Mouse (Mus musculus) kidney, embryonic 14.5 days (tissue): Measurements from ENCODE around the gene Nav2. TPM values are rescaled to one million over a fixed set of nuclear protein-coding genes. Genes with fewer than 3 reads are reported as not detected.

Experiments used
- ATAC-seq: fragments of 200-750 bp; cut with Nextera tagmentation; 2 replicates; pipeline ENCODE4 v1.8.0; 2017; ENCODE audit warnings: moderate number of reproducible peaks, mild to moderate bottlenecking, moderate TSS enrichment, moderate library complexity; ENCODE audit not compliant: low FRiP score, low TSS enrichment
- H3K27ac ChIP-seq: fragments of 300-500 bp; sonication (generic); 2 replicates; pipeline ENCODE4 v1.5.1; 2014; ENCODE audit warnings: low read depth, mild to moderate bottlenecking, low read length, moderate library complexity, mixed read lengths
- H3K27me3 ChIP-seq: fragments of 300-500 bp; sonication (generic); 2 replicates; pipeline ENCODE4 v1.6.1; 2014; ENCODE audit warnings: mild to moderate bottlenecking, low read length; ENCODE audit not compliant: control insufficient read depth, insufficient read depth
- H3K36me3 ChIP-seq: fragments of 300-500 bp; sonication (generic); 2 replicates; pipeline ENCODE4 v1.6.1; 2014; ENCODE audit warnings: low read length, mixed read lengths; ENCODE audit not compliant: control insufficient read depth, insufficient read depth
- H3K4me1 ChIP-seq: fragments of 300-500 bp; sonication (generic); 2 replicates; pipeline ENCODE4 v1.6.1; 2014; ENCODE audit warnings: low read length, mixed read lengths; ENCODE audit not compliant: control insufficient read depth, insufficient read depth
- H3K4me2 ChIP-seq: fragments of 300-500 bp; sonication (generic); replicated peaks from 2 replicates; pipeline ENCODE4 v1.6.1; 2014; ENCODE audit warnings: low read depth, mild to moderate bottlenecking, low read length
- H3K4me3 ChIP-seq: fragments of 300-500 bp; sonication (generic); 2 replicates; pipeline ENCODE4 v1.5.1; 2014; ENCODE audit warnings: mild to moderate bottlenecking, low read length
- H3K9ac ChIP-seq: fragments of 300-500 bp; sonication (generic); 2 replicates; pipeline ENCODE4 v1.6.1; 2014; ENCODE audit warnings: low read depth, mild to moderate bottlenecking, low read length, moderate library complexity
- H3K9me3 ChIP-seq: fragments of 300-500 bp; sonication (generic); 2 replicates; pipeline ENCODE4 v1.6.1; 2016; ENCODE audit warnings: low read length; ENCODE audit not compliant: control insufficient read depth
- WGBS: fragments of 180-500 bp; shearing (Covaris S2); extraction: QIAGEN DNeasy Blood & Tissue Kit; methylation state at CpG from one replicate; pipeline ENCODE4 v1.1.7; 2014; 5-methylcytosine and 5-hydroxymethylcytosine counted together
- polyA plus RNA-seq: library from polyadenylated mRNA; unstranded; fragments of >200 nt; fragmentation: Nextera tagmentation; extraction: Ambion mirVana; gene quantifications from 2 replicates; pipeline ENCODE4 v1.2.1, GENCODE M21; 2014

The Nav2 gene
- polyA plus RNA-seq, 1 experiment from 2014 or later = 49.2 TPM

- Histone ChIP-seq H3K4me2 (no peak overlapping the region), H3K9ac (no peak overlapping the region), H3K4me1 (no peaks in the 10 kb centered on the region), H3K27ac (no peak overlapping the region), H3K4me3 (no peak overlapping the region), H3K27me3 (no peaks in the 10 kb centered on the region), H3K36me3 (no peaks in the 10 kb centered on the region), H3K9me3 (peaks cover 4% of the 10 kb centered on the region; the same call in 1 of the 2 replicates)
- 81% methylated on average over 5 of the region's 5 CpGs for WGBS
- ATAC-seq = no peak
Observed at GRCm38 (mm10) chr7:49134396-49134795, 225.9 kb downstream of the Nav2 start.

DNA sequence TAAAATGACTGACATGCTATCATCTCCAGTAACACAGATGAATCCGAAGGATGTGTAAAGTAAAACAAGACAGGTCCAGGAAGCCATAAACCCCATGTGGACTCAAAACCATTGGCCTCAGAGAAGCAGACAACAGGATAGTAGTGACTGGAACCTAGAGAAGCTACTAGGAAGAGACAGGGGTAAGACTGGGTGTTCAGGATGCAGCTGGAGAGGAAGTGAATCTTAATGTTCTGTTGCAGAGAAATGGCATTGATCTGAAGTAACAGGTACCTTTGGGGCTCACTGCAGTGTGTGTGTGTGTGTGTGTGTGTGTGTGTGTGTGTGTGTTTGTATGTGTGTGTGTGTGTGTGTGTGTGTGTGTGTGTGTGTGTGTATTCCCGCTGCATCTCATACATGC lies 231.2 kb downstream of the Nav2 start:
- Histone ChIP-seq H3K9ac (no peak overlapping the region), H3K27ac (no peak overlapping the region), H3K4me1 (no peaks in the 10 kb centered on the region), H3K9me3 (peaks cover 4% of the 10 kb centered on the region; the same call in 1 of the 2 replicates), H3K36me3 (no peaks in the 10 kb centered on the region), H3K4me3 (no peak overlapping the region), H3K4me2 (no peak overlapping the region), H3K27me3 (no peaks in the 10 kb centered on the region)
- 69% methylated on average over 2 of the region's 2 CpGs for WGBS
- no peak for ATAC-seq

DNA sequence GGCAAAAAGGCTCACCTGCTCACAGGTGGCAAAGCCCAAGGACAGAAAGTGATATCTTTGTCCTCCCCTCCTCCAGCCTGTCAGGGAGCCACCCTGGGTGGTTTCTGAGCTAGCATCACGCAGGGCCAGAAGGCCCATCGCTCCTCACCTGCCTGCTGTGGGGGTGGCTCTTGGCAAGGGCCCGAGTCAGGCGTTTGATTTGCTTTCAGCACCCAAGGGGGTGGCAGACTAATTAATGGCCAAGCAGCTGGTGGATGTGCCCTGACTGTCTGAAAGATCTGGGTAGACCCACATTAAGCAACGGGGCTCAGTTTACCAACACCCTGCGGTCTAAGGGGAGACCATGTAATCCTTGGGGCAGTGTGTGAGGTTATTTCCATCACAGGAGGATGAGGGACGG lies 235.4 kb downstream of the Nav2 start:
- Histone ChIP-seq H3K4me1 (no peaks in the 10 kb centered on the region), H3K9me3 (no peaks in the 10 kb centered on the region), H3K9ac (no peak overlapping the region), H3K4me2 (no peak overlapping the region), H3K27ac (no peak overlapping the region), H3K36me3 (no peaks in the 10 kb centered on the region), H3K27me3 (no peaks in the 10 kb centered on the region), H3K4me3 (no peak overlapping the region)
- WGBS = 83% methylated on average over 7 of the region's 7 CpGs
- ATAC-seq = no peak

GRCm38 (mm10) chr7:49145749-49146670 lies 237.5 kb downstream of the Nav2 start:
- no peak for ATAC-seq
- Histone ChIP-seq H3K36me3 (no peaks in the 10 kb centered on the region), H3K4me3 (no peak overlapping the region), H3K9ac (no peak overlapping the region), H3K4me1 (no peaks in the 10 kb centered on the region), H3K9me3 (no peaks in the 10 kb centered on the region), H3K27ac (no peak overlapping the region), H3K4me2 (no peak overlapping the region), H3K27me3 (no peaks in the 10 kb centered on the region)
- WGBS = 66% methylated on average over 22 of the region's 22 CpGs

DNA sequence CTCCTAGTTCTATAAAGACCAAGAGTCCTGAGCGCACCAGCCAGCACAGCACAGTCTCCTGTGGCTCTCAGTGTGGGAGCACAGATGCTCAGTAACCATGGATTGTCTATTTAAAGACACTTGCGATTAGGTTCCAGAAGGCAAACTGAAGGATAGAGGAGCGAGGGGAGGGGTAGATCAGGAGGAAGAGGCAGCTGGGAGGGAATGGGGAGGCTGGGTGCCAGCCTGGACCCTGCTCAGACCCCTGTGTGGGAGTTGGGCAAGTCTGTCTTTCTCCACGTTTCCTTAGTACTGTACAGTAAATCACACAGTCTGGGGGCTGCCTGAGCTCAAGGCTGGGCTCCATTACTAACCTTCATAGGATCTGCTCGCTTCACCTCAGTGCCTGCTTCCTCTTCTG lies 243.8 kb downstream of the Nav2 start:
- Histone ChIP-seq H3K27me3 (no peaks in the 10 kb centered on the region), H3K9me3 (peaks cover 3% of the 10 kb centered on the region; the same call in 1 of the 2 replicates), H3K27ac (0 out of 2 replicates have a peak overlapping the region, but pooled peaks have one; percentile 42), H3K4me3 (no peak overlapping the region), H3K36me3 (no peaks in the 10 kb centered on the region), H3K9ac (no peak overlapping the region), H3K4me2 (no peak overlapping the region), H3K4me1 (peaks cover 6% of the 10 kb centered on the region; the same call in 1 of the 2 replicates)
- WGBS = 38% methylated on average over 5 of the region's 5 CpGs
- peak; percentile 99 for ATAC-seq

- WGBS = 42% methylated on average over 9 of the region's 9 CpGs
- Histone ChIP-seq H3K4me1 (peaks cover 6% of the 10 kb centered on the region; the same call in 1 of the 2 replicates), H3K27me3 (no peaks in the 10 kb centered on the region), H3K9ac (no peak overlapping the region), H3K4me2 (no peak overlapping the region), H3K36me3 (no peaks in the 10 kb centered on the region), H3K27ac (0 out of 2 replicates have a peak overlapping the region, but pooled peaks have one; percentile 42), H3K4me3 (no peak overlapping the region), H3K9me3 (peaks cover 3% of the 10 kb centered on the region; the same call in 1 of the 2 replicates)
- peak; percentile 51 for ATAC-seq
Observed at GRCm38 (mm10) chr7:49152713-49153112, 244.2 kb downstream of the Nav2 start.

DNA sequence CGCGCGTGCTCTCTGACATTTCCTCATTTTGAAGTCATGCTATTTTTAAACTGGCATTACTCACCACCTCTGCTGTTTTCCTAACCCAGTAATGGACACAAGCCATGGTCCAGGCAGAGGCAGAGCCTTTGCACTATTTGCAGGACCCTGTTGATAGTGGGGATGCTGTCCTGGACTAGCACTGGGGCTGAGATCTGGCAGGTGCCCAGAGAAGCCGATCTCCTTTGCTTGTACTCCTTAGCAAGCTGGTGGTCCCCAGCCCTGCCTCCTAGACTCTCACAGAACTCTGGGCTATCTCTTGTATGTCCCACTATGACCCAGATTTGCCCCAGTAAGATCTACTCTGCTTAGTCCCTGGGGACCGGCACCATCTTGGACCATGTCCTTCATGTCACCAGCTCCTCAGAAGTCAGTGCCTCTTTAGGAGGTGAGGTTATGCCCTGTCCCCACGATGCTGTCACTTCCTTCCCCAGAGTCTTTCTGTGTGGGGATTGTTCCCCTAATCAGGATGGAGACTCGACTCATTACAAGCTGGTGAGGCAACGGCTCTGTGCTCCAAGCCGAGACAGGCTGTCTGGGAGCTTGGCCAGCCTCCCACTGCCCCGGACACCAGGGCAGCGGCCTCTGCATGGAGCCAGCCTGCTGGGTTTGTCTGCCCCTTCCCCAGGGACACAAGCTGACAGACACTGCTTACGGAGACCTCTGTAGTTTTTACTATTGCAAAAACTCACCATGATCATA lies 250.3 kb downstream of the Nav2 start:
- ATAC-seq = no peak
- H3K4me2 ChIP-seq = no peak overlapping the region
- WGBS = 64% methylated on average over 12 of the region's 12 CpGs

DNA sequence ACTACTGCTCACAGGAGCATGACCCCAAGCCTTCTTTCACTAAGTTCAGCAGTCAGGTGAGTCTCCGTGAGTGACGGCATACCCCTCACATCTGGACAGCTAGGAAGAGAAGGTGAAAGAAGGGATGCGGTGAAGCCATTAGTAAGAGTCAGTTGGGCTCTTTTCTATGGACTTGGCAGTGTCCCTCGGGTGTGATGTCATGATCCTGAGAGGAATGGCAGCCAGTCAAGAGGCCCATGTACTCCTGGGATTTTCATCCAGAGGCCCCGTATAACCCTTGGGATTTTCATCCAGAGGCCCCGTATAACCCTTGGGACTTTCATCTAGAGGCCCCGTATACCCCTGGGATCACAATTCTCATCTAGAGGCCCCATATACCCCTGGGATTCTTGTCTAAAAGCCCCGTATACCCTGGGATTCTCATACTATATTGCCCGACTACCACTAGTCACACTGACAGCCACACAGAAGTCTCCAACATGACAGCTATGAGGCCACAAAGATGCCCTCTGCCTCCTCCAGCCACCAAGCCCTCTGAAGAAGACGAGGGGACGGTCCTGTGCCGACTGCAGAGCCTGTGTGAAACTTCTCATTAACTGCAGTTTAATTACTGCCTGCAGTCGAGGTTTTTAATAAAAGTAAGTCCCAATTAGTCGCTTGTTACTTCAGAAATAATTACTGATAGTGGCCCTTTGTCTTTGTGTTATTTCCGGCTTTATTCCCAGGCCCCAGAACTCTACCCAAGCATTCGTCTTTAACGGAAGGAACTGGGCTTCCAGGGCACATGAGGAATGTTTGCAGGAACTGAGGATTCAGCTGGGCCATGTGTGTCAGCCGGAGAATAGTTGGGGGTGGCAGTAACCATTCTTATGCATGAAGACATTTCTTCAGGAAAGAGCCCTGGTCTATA lies 251.4 kb downstream of the Nav2 start:
- 80% methylated on average over 18 of the region's 18 CpGs for WGBS
- Histone ChIP-seq H3K9me3 (peaks cover 3% of the 10 kb centered on the region; the same call in 1 of the 2 replicates), H3K4me2 (no peak overlapping the region), H3K27me3 (no peaks in the 10 kb centered on the region), H3K4me1 (no peaks in the 10 kb centered on the region; the same call in 1 of the 2 replicates), H3K36me3 (no peaks in the 10 kb centered on the region), H3K27ac (no peak overlapping the region), H3K9ac (no peak overlapping the region), H3K4me3 (no peak overlapping the region)
- ATAC-seq = 0 out of 2 replicates have a peak, but pooled peaks have one; percentile 14

More for the DNA sequence above, 250.3 kb downstream of the Nav2 start:
- no peaks in the 10 kb centered on the region for H3K27me3 ChIP-seq
- peaks cover 3% of the 10 kb centered on the region; the same call in 1 of the 2 replicates for H3K9me3 ChIP-seq
- H3K36me3 ChIP-seq = no peaks in the 10 kb centered on the region
- H3K4me1 ChIP-seq = no peaks in the 10 kb centered on the region; the same call in 1 of the 2 replicates
- no peak overlapping the region for H3K27ac ChIP-seq
- no peak overlapping the region for H3K4me3 ChIP-seq
- no peak overlapping the region for H3K9ac ChIP-seq
